Mouse (Mus musculus): ENCODE data around the gene Plcl1. TPM values are rescaled to one million over a fixed set of nuclear protein-coding genes. Genes with fewer than 3 reads are reported as not detected.
"Not testable (repeated sequence)": the region's sequence is repeated elsewhere in the genome, so short reads cannot be mapped to it uniquely, and the experiment has no call there.

The Plcl1 gene
- total RNA-seq, 4 experiments from 2014 or later: 4.7 to 9.0 (median 6.6) TPM

GRCm38 (mm10) chr1:55445043-55445688 is 39.4 kb downstream of the Plcl1 start:
- DNase-seq: no peak

DNA sequence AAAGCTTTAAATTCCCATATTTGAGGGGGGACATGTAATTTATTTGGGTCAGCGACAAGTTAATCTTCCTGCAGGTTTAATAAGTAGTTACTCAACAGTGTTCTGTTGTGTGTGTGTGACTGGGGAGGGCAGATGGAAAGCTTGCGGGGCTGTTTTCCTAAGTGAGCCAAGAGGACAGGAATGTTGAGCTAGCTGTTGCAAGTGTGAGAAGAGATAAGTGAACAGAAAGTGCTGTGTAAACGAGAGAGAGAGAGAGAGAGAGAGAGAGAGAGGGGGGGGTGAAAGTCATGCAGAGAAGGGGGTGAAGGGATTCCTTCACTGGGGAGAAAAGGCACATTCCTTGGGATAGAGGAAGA is 39.9 kb downstream of the Plcl1 start:
- DNase-seq: no peak

DNA sequence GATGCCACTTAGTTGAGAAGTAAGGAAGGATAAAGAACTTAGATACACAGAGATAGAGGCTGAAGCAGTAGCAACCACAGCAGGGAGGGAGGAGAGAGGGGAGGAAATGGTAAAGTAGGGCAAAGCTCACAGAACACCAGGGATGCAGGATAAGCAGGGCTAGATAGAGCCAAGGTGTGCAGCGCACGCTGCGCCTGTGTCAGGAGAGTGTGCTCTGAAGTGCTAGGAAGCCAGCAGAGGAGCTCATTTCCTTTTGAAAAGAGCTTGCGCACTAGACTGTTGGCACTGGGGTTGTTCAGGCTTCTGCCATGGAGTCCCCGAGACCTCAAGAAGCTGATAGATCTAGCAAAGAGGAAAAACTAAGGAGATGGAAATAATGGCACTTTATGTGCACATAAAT is 40.6 kb downstream of the Plcl1 start:
- no peak for DNase-seq

DNA sequence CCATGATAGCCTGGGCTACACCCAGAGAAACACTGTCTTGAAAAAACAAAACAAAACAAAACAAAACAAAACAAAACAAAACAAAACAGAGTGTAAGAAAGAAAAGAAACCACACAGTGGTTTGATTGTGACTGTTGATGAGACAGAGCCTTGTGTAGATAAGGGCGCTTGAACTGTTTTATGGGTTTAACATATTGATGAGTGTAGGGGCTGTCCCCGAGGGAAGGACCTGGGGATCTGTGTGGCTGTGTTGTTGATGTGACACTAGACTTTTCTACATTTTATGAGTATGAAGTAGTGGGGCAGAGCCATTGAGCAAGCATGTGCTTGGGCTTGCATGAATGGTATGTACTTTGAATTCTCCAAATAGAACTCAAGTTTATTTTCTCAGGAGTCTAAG is 41.2 kb downstream of the Plcl1 start:
- no peak for DNase-seq

DNA sequence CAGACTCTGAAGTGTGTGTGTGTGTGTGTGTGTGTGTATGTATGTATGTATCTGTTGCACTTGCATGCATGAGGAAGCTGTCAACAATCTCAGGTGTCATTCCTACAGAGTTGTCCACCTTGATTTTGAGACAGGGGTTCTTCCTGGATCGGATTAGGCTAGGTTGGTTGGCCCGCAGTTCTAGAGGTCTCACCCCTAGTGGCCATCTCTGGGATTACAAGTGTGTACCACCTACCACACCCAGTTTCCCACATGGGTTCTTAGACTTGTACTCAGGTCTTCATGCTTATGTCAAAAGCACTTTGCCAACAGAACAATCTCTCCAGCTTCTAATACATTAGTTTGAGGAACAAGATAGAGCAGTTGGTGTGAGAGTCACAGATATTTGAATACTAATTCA is 41.9 kb downstream of the Plcl1 start:
- no peak for DNase-seq

GRCm38 (mm10) chr1:55448104-55448503 is 42.4 kb downstream of the Plcl1 start:
- DNase-seq: no peak

GRCm38 (mm10) chr1:55449779-55450178 is 44.1 kb downstream of the Plcl1 start:
- no peak for DNase-seq

DNA sequence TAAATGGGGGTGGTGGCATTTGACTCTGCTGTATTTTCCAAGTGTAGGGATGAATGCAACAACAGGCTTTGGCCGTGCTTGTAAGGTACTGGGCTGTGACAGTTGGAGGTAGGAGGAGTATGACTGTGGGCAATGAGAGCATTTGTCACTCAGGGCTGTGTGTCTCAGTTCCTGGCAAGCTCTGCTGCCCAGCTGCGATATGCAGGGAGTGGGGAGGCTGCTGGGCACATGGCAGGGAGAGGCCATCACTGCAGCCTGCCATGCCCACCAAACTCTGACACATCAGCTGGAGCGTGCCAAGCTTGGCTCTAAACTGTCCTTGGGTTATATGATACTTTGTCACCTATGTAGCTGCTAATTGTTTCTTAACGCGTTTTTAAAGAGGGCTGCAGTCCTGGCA is 48.4 kb downstream of the Plcl1 start:
- no peak for DNase-seq

GRCm38 (mm10) chr1:55462301-55462700 is 56.6 kb downstream of the Plcl1 start:
- no peak for DNase-seq

DNA sequence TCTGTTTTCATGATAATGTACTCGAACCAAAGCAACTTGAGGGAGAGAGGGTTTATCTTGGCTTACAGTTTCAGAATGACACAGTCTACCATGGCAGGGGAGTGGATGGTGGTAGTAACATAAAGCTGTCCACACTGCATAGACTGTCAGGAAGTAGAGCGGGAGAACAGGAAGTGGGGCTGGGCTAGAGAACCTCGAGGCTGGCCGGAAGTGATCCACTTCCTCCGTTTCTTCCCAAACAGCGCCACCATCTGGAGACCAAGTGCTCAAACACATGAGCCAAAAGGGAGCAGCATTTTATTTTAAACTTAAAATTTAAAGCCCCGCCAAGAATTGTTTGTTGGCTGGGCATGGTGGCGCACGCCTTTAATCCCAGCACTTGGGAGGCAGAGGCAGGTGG is 68.0 kb downstream of the Plcl1 start:
- no peak for DNase-seq

GRCm38 (mm10) chr1:55474976-55475375 is 69.3 kb downstream of the Plcl1 start:
- DNase-seq: no peak

GRCm38 (mm10) chr1:55487371-55487770 is 81.7 kb downstream of the Plcl1 start:
- DNase-seq: not testable (repeated sequence)

- DNase-seq: no peak
Observed at GRCm38 (mm10) chr1:55488261-55488660, 82.5 kb downstream of the Plcl1 start.

GRCm38 (mm10) chr1:55489355-55489754 is 83.6 kb downstream of the Plcl1 start:
- DNase-seq: no peak

DNA sequence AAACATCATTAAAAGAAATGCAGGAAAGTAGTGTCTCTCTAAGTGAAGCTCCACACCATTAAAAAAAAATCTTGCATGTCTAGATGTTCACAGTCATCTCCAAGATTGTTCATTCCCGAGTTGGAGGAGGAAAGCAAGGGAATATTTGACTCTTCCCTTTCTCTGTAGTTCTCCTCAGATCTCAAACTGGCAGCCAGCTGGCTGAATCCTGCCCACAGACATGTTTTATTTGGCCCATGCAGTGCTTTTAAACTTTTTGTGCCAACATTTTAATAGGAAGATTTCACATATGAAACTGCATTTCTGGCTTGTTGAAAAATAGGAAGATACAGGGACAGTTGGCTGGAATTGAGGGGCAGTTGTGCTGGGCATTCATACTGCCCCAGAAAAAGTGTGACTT is 94.2 kb downstream of the Plcl1 start:
- no peak for DNase-seq

DNA sequence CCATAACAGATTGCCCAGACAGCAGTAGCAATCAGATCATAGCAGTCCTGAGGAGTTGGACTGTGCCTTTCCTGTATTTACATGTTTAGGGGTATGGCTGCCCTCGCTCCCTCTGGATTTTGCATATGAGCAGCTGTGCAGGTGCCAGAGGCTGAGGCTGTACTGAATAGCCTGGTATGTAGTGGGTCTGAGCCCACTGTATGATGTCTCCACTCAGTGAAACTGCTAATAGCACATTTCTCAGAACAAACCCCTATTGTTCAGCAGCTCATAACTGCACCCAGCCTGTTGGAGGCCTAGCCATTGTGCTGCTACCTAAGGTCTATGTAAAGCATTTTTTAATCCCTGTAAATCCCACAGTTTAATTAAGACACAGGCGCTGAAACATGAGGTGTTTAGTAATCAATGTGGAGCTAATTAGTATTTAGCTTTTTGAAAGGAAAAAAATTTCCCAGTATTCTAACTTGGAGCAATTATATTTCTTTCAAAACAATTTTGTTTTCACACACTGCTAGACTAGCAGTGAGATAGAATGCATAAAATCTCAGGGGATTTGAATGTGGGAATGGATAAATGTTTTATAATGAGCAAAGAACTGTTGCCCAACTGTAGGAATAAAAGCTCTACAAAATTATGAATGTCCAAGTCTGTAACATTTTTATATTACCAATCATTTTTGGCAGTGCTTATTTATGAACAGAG is 95.4 kb downstream of the Plcl1 start:
- DNase-seq: no peak

GRCm38 (mm10) chr1:55505811-55506210 is 100.1 kb downstream of the Plcl1 start:
- DNase-seq: no peak

DNA sequence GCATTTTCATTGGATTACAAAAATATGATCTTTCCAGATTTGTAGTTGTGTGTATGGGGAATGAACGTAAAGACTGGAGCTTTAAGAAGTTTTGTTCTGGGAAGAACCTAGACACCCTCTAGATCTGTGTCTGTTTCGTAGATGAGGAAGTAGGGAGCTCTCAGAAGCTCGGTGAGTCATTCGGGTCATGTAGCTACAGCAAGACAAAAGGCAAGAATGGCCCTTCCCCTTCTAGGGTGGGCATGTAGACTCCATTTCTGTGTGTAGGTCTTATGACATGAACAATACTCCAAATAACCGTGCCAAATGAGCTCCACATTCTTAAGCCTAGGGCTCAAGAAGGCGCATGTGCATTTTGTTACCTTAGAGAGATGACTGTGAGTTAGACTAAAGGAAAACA is 101.3 kb downstream of the Plcl1 start:
- no peak for DNase-seq

DNA sequence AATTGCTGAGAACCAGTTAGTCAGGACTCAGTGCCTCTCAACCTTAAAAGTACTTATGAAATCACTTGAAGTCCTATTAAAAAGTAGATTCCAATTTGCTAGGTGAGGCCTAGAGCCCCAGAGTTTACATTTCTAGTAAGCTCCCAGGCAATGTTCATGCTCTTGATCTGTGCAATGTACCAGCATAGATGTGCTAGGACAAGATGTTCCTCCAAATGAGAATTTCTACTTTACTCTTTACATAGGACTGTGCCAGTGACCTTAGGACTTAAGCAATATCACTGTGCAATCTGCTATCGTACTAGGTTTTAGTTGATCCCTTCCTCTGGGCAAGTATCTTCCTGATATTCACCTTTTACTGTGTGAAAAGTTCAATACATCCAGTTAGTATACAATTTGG is 103.9 kb downstream of the Plcl1 start:
- DNase-seq: no peak

DNA sequence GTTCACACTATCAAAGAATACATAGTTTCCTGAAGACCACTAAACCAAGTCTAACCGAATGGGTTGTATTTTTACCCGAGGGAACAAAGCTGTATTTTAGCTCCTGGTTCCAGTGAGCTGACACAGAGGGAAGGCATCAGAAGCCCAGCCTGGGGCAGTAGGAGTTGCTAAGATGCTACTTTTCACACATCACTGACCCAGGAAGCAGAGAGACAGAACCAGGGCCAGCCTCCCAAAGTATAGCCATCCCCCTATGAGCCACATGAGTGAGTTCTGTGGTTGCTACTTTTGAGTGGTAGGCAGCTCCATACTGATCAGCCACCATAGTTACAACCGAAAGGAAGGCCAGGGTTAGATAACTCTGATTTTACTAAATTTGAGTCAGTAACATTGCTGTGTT is 106.4 kb downstream of the Plcl1 start:
- DNase-seq: no peak

DNA sequence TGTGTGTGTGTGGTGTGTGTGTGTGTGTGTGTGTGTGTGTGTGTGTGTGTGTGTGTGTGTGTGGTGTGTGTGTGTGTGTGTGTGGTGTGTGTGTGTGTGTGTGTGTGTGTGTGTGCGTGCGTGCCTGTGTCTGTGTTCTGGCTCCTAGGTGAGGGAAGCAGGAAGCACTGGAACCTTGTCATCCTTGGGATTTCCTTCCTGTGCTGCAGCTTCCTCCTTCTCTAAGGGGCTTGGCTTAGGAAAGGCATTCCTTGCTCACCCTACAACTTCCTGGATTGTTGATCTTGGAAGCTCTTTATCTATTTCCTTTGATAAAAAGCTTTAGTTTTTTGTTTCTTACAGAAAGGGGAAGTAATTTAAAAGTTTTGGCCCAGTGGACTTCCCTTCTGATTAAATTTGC is 107.1 kb downstream of the Plcl1 start:
- DNase-seq: not testable (repeated sequence)

DNA sequence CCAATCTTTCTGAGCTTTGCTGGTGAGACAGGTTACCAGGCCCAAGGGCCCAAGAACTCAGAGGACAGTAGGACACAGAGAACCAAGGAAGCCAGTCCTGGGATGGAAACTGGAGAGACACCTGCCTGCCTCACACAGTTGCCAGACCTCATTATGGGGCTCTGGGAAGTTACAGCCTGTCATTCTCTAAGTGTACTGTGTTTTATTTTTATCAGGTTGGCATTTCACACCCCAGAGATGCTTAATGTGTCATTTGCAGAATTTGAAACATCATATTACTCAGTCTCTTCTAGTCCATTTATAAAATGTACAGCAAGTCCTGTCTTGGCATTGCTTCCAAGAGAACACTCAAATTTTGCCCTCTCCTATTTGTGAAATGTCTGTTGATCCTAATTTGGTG is 111.5 kb downstream of the Plcl1 start:
- no peak for DNase-seq

DNA sequence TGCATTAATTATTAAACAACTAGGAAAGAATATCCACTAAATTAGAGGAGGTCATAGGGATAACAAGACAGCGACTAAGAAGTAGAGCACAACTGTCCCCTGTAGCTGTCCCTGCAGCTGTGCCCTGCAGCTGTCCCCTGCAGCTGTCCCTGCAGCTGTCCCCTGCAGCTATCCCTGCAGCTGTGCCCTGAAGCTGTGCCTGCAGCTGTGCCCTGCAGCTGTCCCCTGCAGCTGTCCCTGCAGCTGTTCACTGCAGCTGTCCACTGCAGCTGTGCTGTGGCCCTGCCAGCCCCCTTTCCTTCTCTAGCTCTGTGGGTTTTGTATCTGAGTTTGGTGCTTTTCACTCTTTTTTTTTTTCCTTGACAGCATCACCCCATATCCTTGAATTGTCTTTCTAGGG is 118.2 kb downstream of the Plcl1 start:
- DNase-seq: no peak

- no peak for DNase-seq
Observed at GRCm38 (mm10) chr1:55525100-55525499, 119.4 kb downstream of the Plcl1 start.

- no peak for DNase-seq
Observed at GRCm38 (mm10) chr1:55525748-55526147, 120.0 kb downstream of the Plcl1 start.

Data from adrenal gland, adult 8-10 months (tissue).